Mouse (Mus musculus) ovary, postnatal 36 days (tissue): ENCODE measurements around the gene Scgb2b15.
"Not testable (repeated sequence)": the region's sequence is repeated elsewhere in the genome, so short reads cannot be mapped to it uniquely, and the experiment has no call there.

Source experiments
- DNase-seq: peaks from one replicate; pipeline ENCODE4 v3.0.0; 2022; ENCODE audit warnings: low spot score, mixed read lengths

Gene Scgb2b15

GRCm38 (mm10) chr7:32829562-32829961, at the start of gene Scgb2b15:
Gene Scgb2b15, minus strand, starts transcription at chr7:32829662.
- DNase-seq: not testable (repeated sequence)

GRCm38 (mm10) chr7:32836254-32836653, 6.8 kb upstream of the Scgb2b15 start, which contains the start of gene Scgb1b15:
Gene Scgb1b15, plus strand, starts transcription at chr7:32836554.
- not testable (repeated sequence) for DNase-seq
